Mouse (Mus musculus) testis, postnatal 14 days (tissue): ENCODE measurements around the gene Plch1.
A peak's percentile ranks its signal among the peaks of the same experiment; 100 is the strongest.

ENCODE experiments used
- DNase-seq: peaks from one replicate; pipeline ENCODE4 v3.0.0; 2021; ENCODE audit warnings: low spot score

Plch1 gene

GRCm38 (mm10) chr3:63899309-63899695 is at the start of gene Plch1:
Gene Plch1 (minus strand): TSS chr3:63899472.
- peak; percentile 32 for DNase-seq

GRCm38 (mm10) chr3:63941204-63941850 is 42.1 kb upstream of the Plch1 start:
- DNase-seq = no peak

- no peak for DNase-seq
These were observed 39.7 kb upstream of the Plch1 start for GRCm38 (mm10) chr3:63938928-63939327.

GRCm38 (mm10) chr3:63928878-63929859 is 29.9 kb upstream of the Plch1 start, which contains the start of gene E130311K13Rik:
Gene E130311K13Rik (minus strand): TSS chr3:63929472.
- DNase-seq = peak; percentile 87

- DNase-seq = no peak
These were observed 20.4 kb upstream of the Plch1 start for GRCm38 (mm10) chr3:63919634-63920033.

- no peak for DNase-seq
These were observed 11.0 kb upstream of the Plch1 start for GRCm38 (mm10) chr3:63910301-63910700.

GRCm38 (mm10) chr3:63905241-63905640 is 6.0 kb upstream of the Plch1 start:
- no peak for DNase-seq

- DNase-seq = no peak
These were observed 4.9 kb upstream of the Plch1 start for GRCm38 (mm10) chr3:63904157-63904556.

- DNase-seq = no peak
These were observed 824 bp upstream of the Plch1 start for GRCm38 (mm10) chr3:63900021-63900571.

- DNase-seq = peak; percentile 75
These were observed 527 bp downstream of the Plch1 start for GRCm38 (mm10) chr3:63898581-63899308.

- no peak for DNase-seq
These were observed 2.1 kb downstream of the Plch1 start for GRCm38 (mm10) chr3:63897177-63897576.

- no peak for DNase-seq
These were observed 3.0 kb downstream of the Plch1 start for GRCm38 (mm10) chr3:63896303-63896702.

GRCm38 (mm10) chr3:63895786-63896185 is 3.5 kb downstream of the Plch1 start:
- no peak for DNase-seq

- peak; percentile 6 for DNase-seq
These were observed 5.6 kb downstream of the Plch1 start for GRCm38 (mm10) chr3:63893677-63894076.

GRCm38 (mm10) chr3:63892154-63892553 is 7.1 kb downstream of the Plch1 start:
- no peak for DNase-seq

- DNase-seq = no peak
These were observed 18.2 kb downstream of the Plch1 start for GRCm38 (mm10) chr3:63881065-63881464.

GRCm38 (mm10) chr3:63878995-63879666 is 20.1 kb downstream of the Plch1 start:
- no peak for DNase-seq

- DNase-seq = no peak
These were observed 26.5 kb downstream of the Plch1 start for GRCm38 (mm10) chr3:63872818-63873217.

- no peak for DNase-seq
These were observed 28.0 kb downstream of the Plch1 start for GRCm38 (mm10) chr3:63871249-63871648.

GRCm38 (mm10) chr3:63868285-63868684 is 31.0 kb downstream of the Plch1 start:
- no peak for DNase-seq

GRCm38 (mm10) chr3:63865069-63865468 is 34.2 kb downstream of the Plch1 start:
- DNase-seq = no peak
